Mouse (Mus musculus) lung, adult 2 months (tissue): ENCODE data around the gene Evc2.

Source experiments
- CTCF ChIP-seq: fragments of 200-500 bp; IDR thresholded peaks from 2 replicates; pipeline ENCODE4 v1.5.1; 2011; ENCODE audit warnings: mild to moderate bottlenecking, low read length, control low read depth; ENCODE audit not compliant: insufficient read depth
- POLR2A ChIP-seq: fragments of 200-500 bp; IDR thresholded peaks from 2 replicates; pipeline ENCODE4 v1.6.1; 2011; ENCODE audit warnings: low read depth, mild to moderate bottlenecking, control low read depth, low read length, borderline replicate concordance; ENCODE audit errors: extremely low read depth

DNA sequence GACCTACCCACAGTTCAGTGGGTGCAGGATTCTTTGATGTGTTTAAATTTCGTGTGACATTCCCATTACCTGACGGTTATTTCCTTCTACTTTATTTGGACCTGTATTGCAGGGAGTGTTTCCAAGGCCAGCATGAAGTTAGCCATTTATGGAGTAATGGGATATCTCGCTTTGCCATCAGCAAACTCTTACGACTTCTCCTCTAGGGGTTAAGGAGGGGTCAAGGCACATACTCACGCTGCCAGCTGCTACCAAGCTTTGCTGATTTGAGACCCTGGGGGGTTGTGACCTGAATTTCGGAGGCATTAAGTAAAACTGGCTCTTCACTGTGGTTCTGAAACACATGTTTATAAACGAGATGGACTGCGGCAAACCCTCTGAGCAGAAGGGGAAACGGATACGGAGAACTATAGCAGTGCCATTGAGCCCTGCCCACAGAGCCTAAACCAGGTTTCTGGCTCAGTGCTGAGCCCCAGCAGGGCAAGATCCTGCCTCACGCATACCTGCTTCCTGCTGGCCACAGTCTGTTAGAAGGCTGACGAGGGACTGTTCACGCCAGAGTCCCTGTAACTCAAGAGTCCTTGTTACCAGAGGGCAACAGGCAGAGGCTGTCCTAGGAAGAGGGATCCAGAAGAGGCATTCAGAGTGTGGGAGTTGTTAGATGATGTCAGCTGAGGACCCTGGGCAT is 51.7 kb downstream of the Evc2 start:
- TF ChIP-seq POLR2A (no peak), CTCF (no peak)
